Mouse (Mus musculus) erythroblast, embryonic 14.5 days (primary cell): ENCODE data around the gene Kcnk10. TPM values are rescaled to one million over a fixed set of nuclear protein-coding genes. Genes with fewer than 3 reads are reported as not detected.

Experiments used
- H3K27me3 ChIP-seq: 2 replicates; pipeline ENCODE4 v1.6.1; 2012; ENCODE audit warnings: inconsistent platforms; ENCODE audit not compliant: control insufficient read depth
- H3K36me3 ChIP-seq: 2 replicates; pipeline ENCODE4 v1.6.1; 2012; ENCODE audit warnings: mild to moderate bottlenecking, inconsistent platforms; ENCODE audit not compliant: control insufficient read depth
- H3K4me1 ChIP-seq: 2 replicates; pipeline ENCODE4 v1.6.1; 2012; ENCODE audit warnings: inconsistent platforms; ENCODE audit not compliant: control insufficient read depth
- H3K4me3 ChIP-seq: replicated peaks from 2 replicates; pipeline ENCODE3; 2012; ENCODE audit warnings: moderate library complexity, mild to moderate bottlenecking, inconsistent platforms
- H3K9me3 ChIP-seq: 2 replicates; pipeline ENCODE4 v1.6.1; 2012; ENCODE audit warnings: low read length, inconsistent platforms, mixed read lengths; ENCODE audit not compliant: control insufficient read depth
- GATA1 ChIP-seq: IDR thresholded peaks from 2 replicates; pipeline ENCODE4 v1.6.1; 2012; ENCODE audit warnings: low read length, inconsistent platforms, mixed read lengths
- TAL1 ChIP-seq: IDR thresholded peaks from 3 replicates; pipeline ENCODE4 v1.6.1; 2012; ENCODE audit warnings: low read length, inconsistent platforms, mixed read lengths
- polyA plus RNA-seq: library from polyadenylated mRNA; stranded (reverse); fragments of >175 nt; gene quantifications from 2 replicates; pipeline ENCODE4 v1.2.3, GENCODE M21; 2012

Gene Kcnk10
- polyA plus RNA-seq, 1 experiment = not detected

DNA sequence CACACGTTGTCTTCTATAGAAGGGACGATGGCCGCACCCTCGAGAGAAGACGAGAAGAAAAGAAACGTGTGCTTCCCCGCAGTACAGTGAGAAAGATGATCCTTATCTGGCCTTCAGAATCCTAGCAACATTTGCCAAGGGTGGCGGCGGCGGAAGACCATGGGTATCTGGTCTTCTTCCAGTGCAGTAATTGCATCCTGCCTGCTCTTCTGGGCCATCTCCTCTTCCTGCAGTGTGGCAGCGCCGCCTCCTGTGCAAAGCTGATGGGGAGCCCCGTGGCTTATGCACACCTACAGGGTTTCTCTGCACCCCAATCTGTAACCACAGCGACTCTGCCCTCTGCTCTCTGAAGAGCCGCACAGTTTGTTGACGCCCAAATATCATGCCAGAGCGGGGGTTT is 124.9 kb downstream of the Kcnk10 start:
- peaks cover 31% of the 10 kb centered on the region for H3K9me3 ChIP-seq
- no peaks in the 10 kb centered on the region for H3K27me3 ChIP-seq
- H3K36me3 ChIP-seq = no peaks in the 10 kb centered on the region
- no peaks in the 10 kb centered on the region for H3K4me1 ChIP-seq
- no peak overlapping the region for H3K4me3 ChIP-seq
- TF ChIP-seq GATA1 = no peak

DNA sequence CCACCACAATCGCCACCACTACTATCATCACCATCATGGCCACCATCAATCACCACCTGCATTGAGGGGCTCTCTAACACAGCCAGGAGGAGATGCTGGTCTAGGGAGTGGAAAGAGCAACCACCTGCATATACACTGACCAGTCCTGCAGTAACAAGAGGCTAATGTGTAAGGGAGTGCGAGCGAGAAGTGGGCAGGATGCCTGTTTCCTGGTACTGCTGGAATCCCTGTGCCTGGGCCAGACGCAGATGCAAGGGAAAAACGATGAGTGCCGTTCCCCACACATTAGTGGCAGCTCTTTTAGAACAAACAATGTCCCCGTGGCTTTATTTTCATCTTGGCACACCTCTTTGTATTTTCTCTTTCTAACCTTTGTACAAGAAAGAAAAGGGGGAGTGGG is 125.5 kb downstream of the Kcnk10 start:
- H3K4me3 ChIP-seq = no peak overlapping the region
- H3K36me3 ChIP-seq = no peaks in the 10 kb centered on the region

DNA sequence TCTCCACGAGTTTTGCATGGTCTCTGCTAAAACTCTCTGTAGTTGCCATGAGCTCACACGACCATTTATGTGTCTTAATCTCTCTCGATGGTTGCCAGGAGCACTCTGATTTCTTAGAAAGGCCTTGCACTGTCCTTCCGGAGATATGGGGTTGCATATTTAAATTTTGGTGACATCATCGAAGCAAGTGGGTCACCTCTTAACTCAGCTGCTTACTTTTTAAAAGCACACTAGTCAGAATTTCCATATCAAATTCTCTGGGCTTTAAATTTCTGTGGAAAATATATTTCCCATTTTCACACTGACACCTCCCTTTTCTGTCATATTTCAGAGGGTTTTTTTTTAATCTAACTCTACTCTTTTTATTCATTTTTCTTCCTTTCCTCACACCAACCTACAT is 132.5 kb downstream of the Kcnk10 start:
- Histone ChIP-seq H3K4me1 (no peaks in the 10 kb centered on the region), H3K27me3 (no peaks in the 10 kb centered on the region), H3K9me3 (peaks cover 14% of the 10 kb centered on the region), H3K36me3 (no peaks in the 10 kb centered on the region), H3K4me3 (no peak overlapping the region)
- TF ChIP-seq TAL1 (no peak), GATA1 (no peak)

More for the DNA sequence above, 125.5 kb downstream of the Kcnk10 start:
- peaks cover 31% of the 10 kb centered on the region for H3K9me3 ChIP-seq
- no peaks in the 10 kb centered on the region for H3K4me1 ChIP-seq
- TF ChIP-seq TAL1 (no peak), GATA1 (no peak)
- H3K27me3 ChIP-seq = no peaks in the 10 kb centered on the region

DNA sequence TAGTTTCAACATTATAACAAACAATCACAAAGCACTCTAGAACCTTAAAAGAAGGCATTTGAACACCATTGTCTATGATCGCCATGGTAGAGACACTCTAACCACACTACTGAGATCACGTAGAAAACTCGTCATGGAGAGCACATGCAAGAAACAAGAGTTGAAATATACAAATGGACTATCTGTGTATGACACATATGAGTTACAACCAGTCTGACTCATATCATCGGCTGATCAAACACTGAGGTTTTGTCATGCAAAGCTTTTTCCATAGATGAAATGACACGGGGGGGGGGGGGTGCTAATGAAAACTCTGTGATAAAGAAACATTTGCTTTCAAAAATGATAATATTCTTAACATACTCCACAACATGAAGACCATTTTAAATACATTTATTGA is 133.2 kb downstream of the Kcnk10 start:
- H3K9me3 ChIP-seq = peaks cover 14% of the 10 kb centered on the region
- no peak for TF ChIP-seq GATA1

DNA sequence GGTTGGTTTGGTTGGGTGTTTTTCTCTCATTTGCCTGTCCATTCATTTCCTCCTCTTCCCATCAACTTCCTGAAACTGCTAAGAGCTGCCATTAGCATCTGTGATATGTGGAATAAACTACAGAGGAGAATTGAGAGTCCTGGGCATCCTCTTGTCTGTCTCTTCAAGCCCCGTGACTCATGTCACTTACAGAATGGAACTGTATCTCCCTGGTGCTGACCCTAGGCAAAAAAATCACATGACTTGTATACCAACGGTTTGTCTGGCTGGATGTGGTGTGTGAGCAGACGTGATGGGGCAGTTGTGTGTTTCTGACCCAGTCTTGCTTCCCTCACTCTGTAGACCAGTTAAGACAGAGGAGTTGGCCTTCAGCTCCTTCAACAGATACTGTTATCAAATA is 134.4 kb downstream of the Kcnk10 start:
- Histone ChIP-seq H3K4me1 (no peaks in the 10 kb centered on the region), H3K27me3 (no peaks in the 10 kb centered on the region), H3K4me3 (no peak overlapping the region), H3K9me3 (peaks cover 17% of the 10 kb centered on the region), H3K36me3 (no peaks in the 10 kb centered on the region)
- no peak for TF ChIP-seq TAL1
- TF ChIP-seq GATA1 = no peak

More for the DNA sequence above, 133.2 kb downstream of the Kcnk10 start:
- Histone ChIP-seq H3K4me3 (no peak overlapping the region), H3K27me3 (no peaks in the 10 kb centered on the region), H3K4me1 (no peaks in the 10 kb centered on the region), H3K36me3 (no peaks in the 10 kb centered on the region)

DNA sequence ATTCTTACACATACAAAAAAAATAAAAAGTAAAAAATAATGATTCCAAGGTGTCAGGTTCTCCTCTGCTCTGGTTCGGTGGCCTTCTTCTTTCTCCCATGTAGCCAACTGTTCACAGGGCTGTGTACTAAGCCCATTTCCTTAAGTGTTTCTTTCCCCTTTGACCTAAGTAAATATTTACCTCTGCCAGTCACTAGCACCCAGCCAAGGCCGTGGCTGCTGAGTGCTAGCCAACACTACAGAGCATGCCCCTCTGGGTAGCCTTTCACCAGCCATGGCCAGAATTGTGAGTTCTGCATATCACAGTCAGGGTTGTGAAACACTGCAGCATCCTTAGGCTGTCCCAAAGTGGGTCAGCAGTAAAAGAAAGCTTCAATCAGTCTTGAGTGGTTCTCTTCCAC is 140.0 kb downstream of the Kcnk10 start:
- H3K36me3 ChIP-seq = no peaks in the 10 kb centered on the region
- no peak for TF ChIP-seq TAL1
- no peak for TF ChIP-seq GATA1
- no peak overlapping the region for H3K4me3 ChIP-seq
- H3K9me3 ChIP-seq = peaks cover 42% of the 10 kb centered on the region
- no peaks in the 10 kb centered on the region for H3K27me3 ChIP-seq
- no peaks in the 10 kb centered on the region for H3K4me1 ChIP-seq

DNA sequence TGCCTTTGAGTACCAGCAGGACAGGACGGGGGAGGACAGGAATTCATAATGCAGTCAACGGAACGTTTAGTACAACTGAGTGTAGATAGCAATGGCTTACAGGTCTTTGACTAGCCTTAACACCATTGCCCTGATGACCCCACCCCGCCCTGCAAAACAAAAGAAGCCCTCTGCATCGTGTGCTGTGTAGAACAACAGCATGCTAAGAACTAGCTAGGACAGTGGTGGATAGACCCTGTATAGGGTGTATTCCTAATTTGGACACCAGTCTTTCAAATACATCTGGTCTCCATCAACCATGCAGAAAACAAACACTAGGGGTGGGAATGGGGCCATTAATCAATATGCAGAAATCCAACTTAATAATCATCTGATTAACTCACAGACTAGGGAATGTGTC is 147.4 kb downstream of the Kcnk10 start:
- H3K36me3 ChIP-seq = no peaks in the 10 kb centered on the region
- no peaks in the 10 kb centered on the region for H3K4me1 ChIP-seq
- TF ChIP-seq GATA1 = no peak
- TF ChIP-seq TAL1 = no peak
- no peak overlapping the region for H3K4me3 ChIP-seq
- H3K27me3 ChIP-seq = no peaks in the 10 kb centered on the region
- H3K9me3 ChIP-seq = peaks cover 29% of the 10 kb centered on the region

DNA sequence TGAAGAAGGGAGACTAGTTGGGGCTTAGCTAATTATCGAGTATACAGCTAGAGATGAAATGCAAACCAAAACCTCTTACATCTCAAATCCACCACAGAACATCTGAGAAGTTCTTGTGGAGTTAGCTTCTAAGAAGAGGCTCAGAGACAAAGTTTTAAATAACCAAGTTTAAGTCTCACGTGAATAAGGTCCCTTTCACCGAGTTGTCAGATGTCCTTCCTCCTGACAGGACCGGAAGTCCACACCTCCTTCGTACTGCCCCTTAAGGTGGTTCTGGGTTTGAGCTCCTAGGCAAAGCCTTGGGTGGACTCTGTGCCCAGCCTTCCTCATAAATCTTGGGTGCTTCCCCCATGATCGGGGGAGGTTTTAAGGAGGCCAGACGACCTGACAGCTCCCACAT is 156.8 kb downstream of the Kcnk10 start:
- Histone ChIP-seq H3K9me3 (peaks cover 7% of the 10 kb centered on the region; the same call in 1 of the 2 replicates), H3K36me3 (no peaks in the 10 kb centered on the region), H3K27me3 (no peaks in the 10 kb centered on the region), H3K4me3 (no peak overlapping the region), H3K4me1 (no peaks in the 10 kb centered on the region)
- TF ChIP-seq GATA1 (no peak), TAL1 (no peak)

DNA sequence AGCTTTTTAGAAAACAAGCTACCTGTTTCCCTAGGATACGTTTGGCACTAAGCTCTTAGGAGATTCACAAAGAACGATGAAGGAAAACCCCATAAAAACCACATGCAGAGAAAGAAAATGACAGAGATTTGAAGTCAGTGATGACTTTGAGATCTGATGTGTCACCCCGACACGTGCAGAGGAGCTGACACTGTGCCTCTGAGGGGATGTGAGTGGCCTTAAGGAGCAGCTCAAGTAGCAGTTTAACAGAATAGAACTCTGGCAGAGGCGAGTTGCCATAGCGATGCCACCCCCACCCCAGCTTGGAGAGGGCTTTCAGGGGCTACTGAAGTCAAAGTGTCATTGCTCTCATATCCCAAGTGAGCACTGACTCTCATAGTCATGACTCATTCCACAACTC is 158.3 kb downstream of the Kcnk10 start:
- Histone ChIP-seq H3K27me3 (no peaks in the 10 kb centered on the region), H3K36me3 (no peaks in the 10 kb centered on the region), H3K4me3 (no peak overlapping the region), H3K4me1 (no peaks in the 10 kb centered on the region), H3K9me3 (peaks cover 11% of the 10 kb centered on the region; the same call in 1 of the 2 replicates)
- no peak for TF ChIP-seq TAL1
- TF ChIP-seq GATA1 = no peak

DNA sequence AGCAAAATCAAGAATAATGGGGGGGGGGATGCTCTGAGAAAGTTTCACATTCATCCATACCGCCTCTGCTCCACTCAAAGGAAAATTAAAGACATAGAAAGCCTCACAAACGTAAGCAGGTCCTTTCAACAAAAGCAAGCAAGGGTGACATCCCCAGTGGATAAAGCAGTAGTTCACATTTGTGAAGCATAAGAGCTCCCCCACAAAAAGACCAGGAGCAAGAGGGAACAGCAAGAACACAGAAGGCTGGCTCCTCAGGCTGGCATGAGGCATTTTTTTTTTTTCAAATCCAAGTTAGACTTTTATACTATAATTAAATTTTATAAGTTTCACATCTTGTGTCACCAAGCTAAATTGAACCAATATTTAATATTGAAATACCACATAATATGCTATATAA is 168.5 kb downstream of the Kcnk10 start:
- TF ChIP-seq GATA1 = no peak
- TF ChIP-seq TAL1 = no peak
- H3K9me3 ChIP-seq = peaks cover 5% of the 10 kb centered on the region
- no peak overlapping the region for H3K4me3 ChIP-seq
- H3K27me3 ChIP-seq = no peaks in the 10 kb centered on the region
- no peaks in the 10 kb centered on the region for H3K36me3 ChIP-seq
- H3K4me1 ChIP-seq = no peaks in the 10 kb centered on the region
